Mouse (Mus musculus) C2C12 (cell line): ENCODE results near the gene Gbp3.

ENCODE experiments used
- CTCF ChIP-seq: IDR thresholded peaks from one replicate; pipeline ENCODE4 v1.5.1; 2011; ENCODE audit not compliant: control insufficient read depth, insufficient read depth, insufficient read length
- MAX ChIP-seq: IDR thresholded peaks from one replicate; pipeline ENCODE4 v1.6.1; 2011; ENCODE audit warnings: mild to moderate bottlenecking, control low read depth
- MYOG ChIP-seq: IDR thresholded peaks from one replicate; pipeline ENCODE4 v1.6.1; 2011; ENCODE audit not compliant: control insufficient read depth, insufficient read length; ENCODE audit errors: extremely low read depth

- no peak for TF ChIP-seq MAX
- TF ChIP-seq CTCF, result no peak
- TF ChIP-seq MYOG, result no peak
These were observed 31.7 kb upstream of the Gbp3 start for GRCm38 (mm10) chr3:142528116-142528515.
